Mouse (Mus musculus) heart, embryonic 12.5 days (tissue): ENCODE data around the gene Gm44965. TPM values are rescaled to one million over a fixed set of nuclear protein-coding genes. Genes with fewer than 3 reads are reported as not detected.

Experiments used
- ATAC-seq: fragments of 200-750 bp; cut with Nextera tagmentation; 2 replicates; pipeline ENCODE4 v1.8.0; 2017; ENCODE audit warnings: moderate TSS enrichment, moderate library complexity; ENCODE audit not compliant: insufficient number of reproducible peaks, low FRiP score
- H3K27ac ChIP-seq: fragments of 300-500 bp; sonication (generic); 2 replicates; pipeline ENCODE4 v1.5.1; 2016; ENCODE audit warnings: mild to moderate bottlenecking, moderate library complexity; ENCODE audit not compliant: poor library complexity, severe bottlenecking
- H3K27me3 ChIP-seq: fragments of 300-500 bp; sonication (generic); replicated peaks from 2 replicates; pipeline ENCODE4 v1.6.1; 2016; ENCODE audit warnings: mild to moderate bottlenecking, moderate library complexity
- H3K36me3 ChIP-seq: fragments of 300-500 bp; sonication (generic); 2 replicates; pipeline ENCODE4 v1.6.1; 2016; ENCODE audit warnings: mild to moderate bottlenecking, moderate library complexity
- H3K4me1 ChIP-seq: fragments of 300-500 bp; sonication (generic); replicated peaks from 2 replicates; pipeline ENCODE4 v1.6.1; 2016; ENCODE audit warnings: mild to moderate bottlenecking
- H3K4me2 ChIP-seq: fragments of 300-500 bp; sonication (generic); 2 replicates; pipeline ENCODE4 v1.6.1; 2016; ENCODE audit warnings: mild to moderate bottlenecking, moderate library complexity
- H3K4me3 ChIP-seq: fragments of 300-500 bp; sonication (generic); 2 replicates; pipeline ENCODE4 v1.5.1; 2016; ENCODE audit warnings: mild to moderate bottlenecking
- H3K9ac ChIP-seq: fragments of 300-500 bp; sonication (generic); 2 replicates; pipeline ENCODE4 v1.6.1; 2016; ENCODE audit warnings: mild to moderate bottlenecking, moderate library complexity
- H3K9me3 ChIP-seq: fragments of 300-500 bp; sonication (generic); replicated peaks from 2 replicates; pipeline ENCODE4 v1.6.1; 2016; ENCODE audit warnings: mild to moderate bottlenecking, moderate library complexity
- WGBS: fragments of 180-500 bp; shearing (Covaris S2); methylation state at CpG from one replicate; pipeline ENCODE4 v1.1.7; 2016; 5-methylcytosine and 5-hydroxymethylcytosine counted together
- polyA plus RNA-seq: library from polyadenylated mRNA; unstranded; fragments of >200 nt; fragmentation: Nextera tagmentation; extraction: Ambion mirVana; gene quantifications from 2 replicates; pipeline ENCODE4 v1.2.1, GENCODE M21; 2016

Gene Gm44965
- polyA plus RNA-seq = not detected in 2 replicates

- WGBS = 9% methylated on average over 44 of the region's 45 CpGs
- Histone ChIP-seq H3K4me1 (peaks cover 33% of the 10 kb centered on the region), H3K27ac (peak within 1 kb of the TSS; percentile 93), H3K27me3 (no peaks in the 10 kb centered on the region), H3K9me3 (peaks cover 25% of the 10 kb centered on the region), H3K36me3 (peaks cover 34% of the 10 kb centered on the region), H3K4me3 (peak within 1 kb of the TSS; percentile 92), H3K4me2 (peak within 1 kb of the TSS; percentile 88), H3K9ac (peak within 1 kb of the TSS; percentile 95)
- peak; percentile 93 for ATAC-seq
These were observed at the start of gene Gm44965, which contains the start of gene Repin1 for GRCm38 (mm10) chr6:48593158-48594042. Gene Gm44965, plus strand, starts transcription at chr6:48593941. Gene Repin1, plus strand, starts transcription at chr6:48593883.

GRCm38 (mm10) chr6:48545251-48545650 is 48.5 kb upstream of the Gm44965 start:
- peaks cover 10% of the 10 kb centered on the region for H3K4me1 ChIP-seq
- WGBS = 57% methylated on average over 5 of the region's 5 CpGs
- H3K36me3 ChIP-seq = peaks cover 3% of the 10 kb centered on the region; the same call in 1 of the 2 replicates
- no peaks in the 10 kb centered on the region for H3K27me3 ChIP-seq
- H3K4me2 ChIP-seq = no peak overlapping the region
- no peak overlapping the region for H3K27ac ChIP-seq
- no peak overlapping the region for H3K4me3 ChIP-seq
- ATAC-seq = no peak
- no peaks in the 10 kb centered on the region for H3K9me3 ChIP-seq
- H3K9ac ChIP-seq = no peak overlapping the region

- no peak for ATAC-seq
- H3K36me3 ChIP-seq = no peaks in the 10 kb centered on the region
- H3K27me3 ChIP-seq = no peaks in the 10 kb centered on the region
- H3K9me3 ChIP-seq = no peaks in the 10 kb centered on the region
- no peak overlapping the region for H3K4me3 ChIP-seq
- no peak overlapping the region for H3K4me2 ChIP-seq
- H3K27ac ChIP-seq = no peak overlapping the region
- peaks cover 10% of the 10 kb centered on the region for H3K4me1 ChIP-seq
- WGBS = 33% methylated on average over 1 of the region's 1 CpGs
- H3K9ac ChIP-seq = no peak overlapping the region
These were observed 47.5 kb upstream of the Gm44965 start for GRCm38 (mm10) chr6:48546271-48546670.

GRCm38 (mm10) chr6:48546858-48547257 is 46.9 kb upstream of the Gm44965 start:
- WGBS = 61% methylated on average over 4 of the region's 4 CpGs
- Histone ChIP-seq H3K4me2 (no peak overlapping the region), H3K9me3 (no peaks in the 10 kb centered on the region), H3K27me3 (no peaks in the 10 kb centered on the region), H3K4me1 (peaks cover 8% of the 10 kb centered on the region), H3K4me3 (no peak overlapping the region), H3K27ac (no peak overlapping the region), H3K36me3 (no peaks in the 10 kb centered on the region), H3K9ac (no peak overlapping the region)
- ATAC-seq = no peak

GRCm38 (mm10) chr6:48548314-48548713 is 45.4 kb upstream of the Gm44965 start:
- Histone ChIP-seq H3K27ac (no peak overlapping the region), H3K36me3 (no peaks in the 10 kb centered on the region), H3K9ac (no peak overlapping the region), H3K4me1 (no peaks in the 10 kb centered on the region), H3K4me3 (no peak overlapping the region), H3K4me2 (no peak overlapping the region), H3K27me3 (no peaks in the 10 kb centered on the region), H3K9me3 (no peaks in the 10 kb centered on the region)
- WGBS = 82% methylated on average over 6 of the region's 6 CpGs
- ATAC-seq = no peak

GRCm38 (mm10) chr6:48552918-48553317 is 40.8 kb upstream of the Gm44965 start:
- H3K27me3 ChIP-seq = no peaks in the 10 kb centered on the region
- no peak overlapping the region for H3K9ac ChIP-seq
- no peak overlapping the region for H3K4me2 ChIP-seq
- ATAC-seq = no peak
- 43% methylated on average over 4 of the region's 4 CpGs for WGBS
- H3K4me3 ChIP-seq = no peak overlapping the region
- H3K27ac ChIP-seq = no peak overlapping the region
- H3K4me1 ChIP-seq = peaks cover 13% of the 10 kb centered on the region
- H3K36me3 ChIP-seq = peaks cover 7% of the 10 kb centered on the region
- H3K9me3 ChIP-seq = no peaks in the 10 kb centered on the region

GRCm38 (mm10) chr6:48553819-48554218 is 39.9 kb upstream of the Gm44965 start:
- H3K36me3 ChIP-seq = peaks cover 12% of the 10 kb centered on the region
- H3K4me1 ChIP-seq = peaks cover 13% of the 10 kb centered on the region
- peak; percentile 3; the same call in 1 of the 2 replicates for ATAC-seq
- H3K27ac ChIP-seq = peak overlapping the region; percentile 97
- peak overlapping the region; percentile 73 for H3K4me2 ChIP-seq
- no peaks in the 10 kb centered on the region for H3K9me3 ChIP-seq
- H3K27me3 ChIP-seq = no peaks in the 10 kb centered on the region
- 79% methylated on average over 4 of the region's 4 CpGs for WGBS
- H3K9ac ChIP-seq = peak overlapping the region; percentile 70; the same call in 1 of the 2 replicates
- H3K4me3 ChIP-seq = peak overlapping the region; percentile 60

GRCm38 (mm10) chr6:48554280-48555103 is 39.2 kb upstream of the Gm44965 start, which contains the start of gene Lrrc61:
Gene Lrrc61, plus strand, starts transcription at chr6:48554796.
- Histone ChIP-seq H3K4me3 (peak within 1 kb of the TSS; percentile 60), H3K27ac (peak within 1 kb of the TSS; percentile 97), H3K27me3 (no peaks in the 10 kb centered on the region), H3K4me2 (peak within 1 kb of the TSS; percentile 73), H3K9me3 (no peaks in the 10 kb centered on the region), H3K4me1 (peaks cover 13% of the 10 kb centered on the region), H3K36me3 (peaks cover 18% of the 10 kb centered on the region), H3K9ac (peak within 1 kb of the TSS; percentile 70)
- under 1% methylated on average over 39 of the region's 39 CpGs for WGBS
- ATAC-seq = peak; percentile 91

GRCm38 (mm10) chr6:48555104-48555890 is 38.4 kb upstream of the Gm44965 start:
- Histone ChIP-seq H3K9ac (peak overlapping the region; percentile 70), H3K4me2 (peak overlapping the region; percentile 73), H3K4me3 (peak overlapping the region; percentile 60), H3K27me3 (no peaks in the 10 kb centered on the region), H3K9me3 (no peaks in the 10 kb centered on the region), H3K27ac (peak overlapping the region; percentile 97), H3K36me3 (peaks cover 19% of the 10 kb centered on the region), H3K4me1 (peaks cover 13% of the 10 kb centered on the region)
- 36% methylated on average over 13 of the region's 14 CpGs for WGBS
- ATAC-seq = peak; percentile 76

GRCm38 (mm10) chr6:48555956-48556355 is 37.8 kb upstream of the Gm44965 start:
- no peak overlapping the region for H3K9ac ChIP-seq
- peaks cover 19% of the 10 kb centered on the region for H3K36me3 ChIP-seq
- H3K4me3 ChIP-seq = no peak overlapping the region
- no peaks in the 10 kb centered on the region for H3K27me3 ChIP-seq
- peaks cover 13% of the 10 kb centered on the region for H3K4me1 ChIP-seq
- H3K4me2 ChIP-seq = no peak overlapping the region
- ATAC-seq = no peak
- 80% methylated on average over 3 of the region's 3 CpGs for WGBS
- H3K9me3 ChIP-seq = no peaks in the 10 kb centered on the region
- 0 out of 2 replicates have a peak overlapping the region, but pooled peaks have one; percentile 97 for H3K27ac ChIP-seq
